Mouse (Mus musculus): ENCODE data around the gene Lgals1.

The Lgals1 gene

Small RNA genes lying within 50 kb of the gene (microRNA-seq; reads per million reads assigned to microRNA genes)
- gene Mir6955, result 0.23 to 2.0 reads per million in 2 experiments
